Mouse (Mus musculus): ENCODE data around the gene Mical2.

Mical2 gene

GRCm38 (mm10) chr7:112225615-112226262 is at the start of gene Mical2:
Mical2 (plus strand) TSS chr7:112225856.
- DNase-seq (ENCODE audit: extremely low spot score, low spot score) = peak; percentile 87

- DNase-seq (ENCODE audit: extremely low spot score, low spot score) = no peak
These were observed 49.0 kb upstream of the Mical2 start for GRCm38 (mm10) chr7:112176627-112177026.

- peak; percentile 84 for DNase-seq (ENCODE audit: extremely low spot score, low spot score)
These were observed 45.4 kb upstream of the Mical2 start for GRCm38 (mm10) chr7:112180235-112180705.

- peak; percentile 89 for DNase-seq (ENCODE audit: extremely low spot score, low spot score)
These were observed 42.3 kb upstream of the Mical2 start for GRCm38 (mm10) chr7:112183258-112183841.

- no peak for DNase-seq (ENCODE audit: extremely low spot score, low spot score)
These were observed 41.0 kb upstream of the Mical2 start for GRCm38 (mm10) chr7:112184519-112185225.

GRCm38 (mm10) chr7:112185226-112185745 is 40.4 kb upstream of the Mical2 start:
- DNase-seq (ENCODE audit: extremely low spot score, low spot score) = no peak

GRCm38 (mm10) chr7:112186871-112187270 is 38.8 kb upstream of the Mical2 start:
- DNase-seq (ENCODE audit: extremely low spot score, low spot score) = no peak

GRCm38 (mm10) chr7:112187536-112188459 is 37.9 kb upstream of the Mical2 start:
- no peak for DNase-seq (ENCODE audit: extremely low spot score, low spot score)

- DNase-seq (ENCODE audit: extremely low spot score, low spot score) = no peak
These were observed 33.4 kb upstream of the Mical2 start for GRCm38 (mm10) chr7:112192237-112192636.

- no peak for DNase-seq (ENCODE audit: extremely low spot score, low spot score)
These were observed 32.9 kb upstream of the Mical2 start for GRCm38 (mm10) chr7:112192778-112193177.

GRCm38 (mm10) chr7:112194286-112194685 is 31.4 kb upstream of the Mical2 start:
- no peak for DNase-seq (ENCODE audit: extremely low spot score, low spot score)

- no peak for DNase-seq (ENCODE audit: extremely low spot score, low spot score)
These were observed 28.2 kb upstream of the Mical2 start for GRCm38 (mm10) chr7:112197461-112197860.

- no peak for DNase-seq (ENCODE audit: extremely low spot score, low spot score)
These were observed 26.3 kb upstream of the Mical2 start for GRCm38 (mm10) chr7:112199343-112199742.

- DNase-seq (ENCODE audit: extremely low spot score, low spot score) = no peak
These were observed 24.9 kb upstream of the Mical2 start for GRCm38 (mm10) chr7:112200761-112201160.

GRCm38 (mm10) chr7:112202194-112202593 is 23.5 kb upstream of the Mical2 start:
- no peak for DNase-seq (ENCODE audit: extremely low spot score, low spot score)

GRCm38 (mm10) chr7:112202843-112203242 is 22.8 kb upstream of the Mical2 start:
- no peak for DNase-seq (ENCODE audit: extremely low spot score, low spot score)

- no peak for DNase-seq (ENCODE audit: extremely low spot score, low spot score)
These were observed 21.7 kb upstream of the Mical2 start for GRCm38 (mm10) chr7:112203937-112204336.

- DNase-seq (ENCODE audit: extremely low spot score, low spot score) = no peak
These were observed 21.2 kb upstream of the Mical2 start for GRCm38 (mm10) chr7:112204380-112204963.

- DNase-seq (ENCODE audit: extremely low spot score, low spot score) = no peak
These were observed 20.1 kb upstream of the Mical2 start for GRCm38 (mm10) chr7:112205513-112205912.

GRCm38 (mm10) chr7:112207717-112208116 is 17.9 kb upstream of the Mical2 start:
- DNase-seq (ENCODE audit: extremely low spot score, low spot score) = no peak

Data from neural tube, embryonic 10.5 days (tissue).